19 mouse cellular contexts compared by ENCODE assay signal in the genomic region with DNA sequence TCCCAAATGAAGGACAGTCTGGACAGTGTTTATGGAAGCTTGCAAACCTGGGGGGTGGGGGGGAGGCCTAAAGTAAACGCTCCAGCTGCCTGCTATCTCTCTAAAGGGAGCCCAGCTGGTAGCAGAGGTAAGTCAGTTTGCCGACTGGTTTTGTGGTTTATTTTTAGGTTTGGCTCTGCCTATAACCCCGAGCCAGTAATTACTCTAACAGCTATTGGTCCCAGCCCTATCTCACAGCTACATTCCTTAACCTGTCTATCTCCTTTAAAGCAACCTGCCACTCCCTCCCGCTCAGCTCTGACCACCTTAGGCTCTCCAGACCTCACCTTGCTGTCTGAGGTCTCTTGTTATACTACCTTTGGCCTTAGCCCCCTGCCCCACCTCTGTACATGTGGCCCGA. TPM values are rescaled to one million over a fixed set of nuclear protein-coding genes. Genes with fewer than 3 reads are reported as not detected.
DNase-seq lines count a peak whose midpoint lies in the region; ATAC-seq lines count a peak whose summit lies in the region.
"Had no signal": no experiment of that assay in that cellular context is flagged by ENCODE, and none has a peak within 500 bp of the region (broad histone marks: within the 10 kb centered on the region; RNA-seq: fewer than 3 reads in every experiment).

No protein-coding gene starts in this region.

- H3K9ac ChIP-seq in heart, embryonic 14.5 days (ENCODE audit: low read length): 0 out of 2 replicates have a peak overlapping the region, but pooled peaks have one; percentile 6
- H3K9ac ChIP-seq in liver, embryonic 11.5 days (ENCODE audit: low read depth, low read length): no peak overlapping the region
- no peak overlapping the region for H3K9ac ChIP-seq in liver, embryonic 15.5 days
- H3K9ac ChIP-seq: embryonic facial prominence, embryonic 15.5 days; forebrain, embryonic 15.5 days; hindbrain, embryonic 14.5 days; intestine, embryonic 15.5 days had no signal

- peaks cover 100% of the 10 kb centered on the region for H3K36me3 ChIP-seq in heart, embryonic 14.5 days (ENCODE audit: control insufficient read depth, insufficient read depth, low read length)
- peaks cover 66% of the 10 kb centered on the region for H3K36me3 ChIP-seq in liver, embryonic 11.5 days (ENCODE audit: control insufficient read depth, insufficient read depth, low read length)
- peaks cover 94% of the 10 kb centered on the region for H3K36me3 ChIP-seq in liver, embryonic 15.5 days (replicated peaks)

- peak overlapping the region; percentile 12 to 54; a peak in 3 of 4 replicates for H3K27ac ChIP-seq in heart, embryonic 14.5 days (replicated peaks in 1 of 2; ENCODE audit: control insufficient read depth in 1 of 2, insufficient read depth in 1 of 2, low read depth in 2 of 2, low read length in 2 of 2)
- no peak overlapping the region for H3K27ac ChIP-seq in liver, embryonic 11.5 days (ENCODE audit: low read depth, low read length)
- H3K27ac ChIP-seq in liver, embryonic 15.5 days (replicated peaks): no peak overlapping the region
- H3K27ac ChIP-seq: embryonic facial prominence, embryonic 15.5 days; forebrain, embryonic 10.5 days; forebrain, embryonic 15.5 days; heart, adult 2 months; hindbrain, embryonic 14.5 days; intestine, embryonic 15.5 days had no signal

- peaks cover 4 to 18% of the 10 kb centered on the region in 2 experiments for H3K4me1 ChIP-seq in heart, embryonic 14.5 days (ENCODE audit: control insufficient read depth in 2 of 2, insufficient read depth in 2 of 2, low read length in 2 of 2)
- no peaks in the 10 kb centered on the region for H3K4me1 ChIP-seq in liver, embryonic 11.5 days (replicated peaks; ENCODE audit: control insufficient read depth, insufficient read depth, low read length)
- H3K4me1 ChIP-seq in liver, embryonic 15.5 days (replicated peaks): peaks cover 6% of the 10 kb centered on the region; the same call in 1 of the 2 replicates
- H3K4me1 ChIP-seq: embryonic facial prominence, embryonic 15.5 days; forebrain, embryonic 10.5 days; forebrain, embryonic 15.5 days; intestine, embryonic 15.5 days had no signal

- no peaks in the 10 kb centered on the region for H3K9me3 ChIP-seq in heart, embryonic 14.5 days (ENCODE audit: control insufficient read depth, low read length)
- H3K9me3 ChIP-seq in liver, embryonic 11.5 days (ENCODE audit: control insufficient read depth, low read length): no peaks in the 10 kb centered on the region
- no peaks in the 10 kb centered on the region for H3K9me3 ChIP-seq in liver, embryonic 15.5 days (replicated peaks)
- H3K9me3 ChIP-seq: embryonic facial prominence, embryonic 15.5 days; forebrain, embryonic 10.5 days; forebrain, embryonic 15.5 days; intestine, embryonic 15.5 days had no signal

- H3K27me3 ChIP-seq in heart, embryonic 14.5 days (ENCODE audit: control insufficient read depth, insufficient read depth, low read length): no peaks in the 10 kb centered on the region
- no peaks in the 10 kb centered on the region for H3K27me3 ChIP-seq in liver, embryonic 11.5 days (replicated peaks; ENCODE audit: control insufficient read depth, insufficient read depth, low read length)
- no peaks in the 10 kb centered on the region for H3K27me3 ChIP-seq in liver, embryonic 15.5 days
- H3K27me3 ChIP-seq: embryonic facial prominence, embryonic 15.5 days; forebrain, embryonic 15.5 days; intestine, embryonic 15.5 days had no signal

- ATAC-seq in heart, embryonic 14.5 days (ENCODE audit: insufficient number of reproducible peaks, insufficient read depth, low FRiP score, low read depth): peak; percentile 28; the same call in 1 of the 2 replicates
- peak; percentile 40; the same call in 1 of the 2 replicates for ATAC-seq in liver, embryonic 11.5 days (replicated peaks; ENCODE audit: low FRiP score)
- ATAC-seq in liver, embryonic 15.5 days (ENCODE audit: insufficient read depth): peak; percentile 33; the same call in 1 of the 2 replicates
- ATAC-seq: forebrain, embryonic 15.5 days; intestine, embryonic 15.5 days had no signal

- no peak for DNase-seq in heart, adult 8-10 months (ENCODE audit: low spot score)
- no peak for DNase-seq in liver, embryonic 11.5 days (ENCODE audit: low spot score)
- no peak for DNase-seq in liver
- DNase-seq in cerebellum, postnatal 25 days: no peak
- DNase-seq in embryo, embryonic 9.5 days (ENCODE audit: extremely low spot score): no peak
- DNase-seq: adrenal gland, adult 2 months; adrenal gland, postnatal 25 days; cerebellum, adult 18-20 months; gastrocnemius, postnatal 36 days; heart, adult 2 months; kidney, adult 18-20 months had no signal

- no peak overlapping the region for H3K4me2 ChIP-seq in heart, embryonic 14.5 days (ENCODE audit: low read length)
- no peak overlapping the region for H3K4me2 ChIP-seq in liver, embryonic 11.5 days
- no peak overlapping the region for H3K4me2 ChIP-seq in liver, embryonic 15.5 days
- H3K4me2 ChIP-seq: embryonic facial prominence, embryonic 15.5 days; forebrain, embryonic 15.5 days; hindbrain, embryonic 14.5 days; intestine, embryonic 15.5 days had no signal

- H3K4me3 ChIP-seq in heart, embryonic 14.5 days (ENCODE audit: control insufficient read depth in 1 of 2, insufficient read depth in 1 of 2, low read depth in 1 of 2, low read length in 2 of 2): no peak overlapping the region
- H3K4me3 ChIP-seq in liver, embryonic 11.5 days (ENCODE audit: low read depth, low read length): no peak overlapping the region
- no peak overlapping the region for H3K4me3 ChIP-seq in liver, embryonic 15.5 days (replicated peaks)
- H3K4me3 ChIP-seq: embryonic facial prominence, embryonic 15.5 days; erythroblast, embryonic 14.5 days; forebrain, embryonic 10.5 days; forebrain, embryonic 15.5 days; heart, adult 2 months; intestine, embryonic 15.5 days had no signal

- 29% methylated on average over 5 of the region's 5 CpGs for WGBS in heart, embryonic 14.5 days
- 61% methylated on average over 5 of the region's 5 CpGs for WGBS in liver, embryonic 11.5 days
- 37% methylated on average over 5 of the region's 5 CpGs for WGBS in liver, embryonic 15.5 days (ENCODE audit: insufficient replicate concordance)

RNA-seq across cellular contexts. Expression of gene Flii, which starts 7.8 kb away (rescaled TPM):
- 74.7 and 80.1 TPM in 2 replicates for polyA plus RNA-seq in heart, embryonic 14.5 days (2014; fragmentation: Nextera tagmentation; extraction: Ambion mirVana)
- total RNA-seq in heart, adult 8-10 months (2022): 100 to 1,000 TPM; 124 to 147 (median 134) TPM
- polyA plus RNA-seq in liver, embryonic 11.5 days (2014; fragmentation: Nextera tagmentation; extraction: Ambion mirVana): 61.3 and 69.2 TPM in 2 replicates
- polyA plus RNA-seq in liver, embryonic 15.5 days (2015; fragmentation: Nextera tagmentation; extraction: Ambion mirVana): 27.8 and 29.1 TPM in 2 replicates

RNA-seq across cellular contexts. Expression of gene Mief2, which starts 8.9 kb away (rescaled TPM):
- polyA plus RNA-seq in heart, embryonic 14.5 days (2014; fragmentation: Nextera tagmentation; extraction: Ambion mirVana): 17.0 and 19.0 TPM in 2 replicates
- total RNA-seq in heart, adult 8-10 months (2022): 10 to 100 TPM; 37.3 to 51.5 (median 39.8) TPM
- polyA plus RNA-seq in liver, embryonic 11.5 days (2014; fragmentation: Nextera tagmentation; extraction: Ambion mirVana): 8.0 and 8.9 TPM in 2 replicates
- 2.5 and 2.8 TPM in 2 replicates for polyA plus RNA-seq in liver, embryonic 15.5 days (2015; fragmentation: Nextera tagmentation; extraction: Ambion mirVana)

RNA-seq across cellular contexts. Expression of gene Llgl1, which starts 19.7 kb away (rescaled TPM):
- 32.5 and 34.0 TPM in 2 replicates for polyA plus RNA-seq in heart, embryonic 14.5 days (2014; fragmentation: Nextera tagmentation; extraction: Ambion mirVana)
- 10 to 100 TPM; 11.0 to 14.5 (median 11.9) TPM for total RNA-seq in heart, adult 8-10 months (2022)
- 35.6 and 35.9 TPM in 2 replicates for polyA plus RNA-seq in liver, embryonic 11.5 days (2014; fragmentation: Nextera tagmentation; extraction: Ambion mirVana)
- 13.0 and 14.5 TPM in 2 replicates for polyA plus RNA-seq in liver, embryonic 15.5 days (2015; fragmentation: Nextera tagmentation; extraction: Ambion mirVana)

RNA-seq across cellular contexts. Expression of gene Top3a, which starts 57.9 kb away (rescaled TPM):
- polyA plus RNA-seq in heart, embryonic 14.5 days (2014; fragmentation: Nextera tagmentation; extraction: Ambion mirVana): 8.3 and 8.5 TPM in 2 replicates
- total RNA-seq in heart, adult 8-10 months (2022): 1 to 10 TPM; 3.9 to 6.1 (median 4.8) TPM
- 16.2 and 19.1 TPM in 2 replicates for polyA plus RNA-seq in liver, embryonic 11.5 days (2014; fragmentation: Nextera tagmentation; extraction: Ambion mirVana)
- 5.9 TPM in 2 replicates for polyA plus RNA-seq in liver, embryonic 15.5 days (2015; fragmentation: Nextera tagmentation; extraction: Ambion mirVana)

RNA-seq across cellular contexts. Expression of gene Smcr8, which starts 58.1 kb away (rescaled TPM):
- polyA plus RNA-seq in heart, embryonic 14.5 days (2014; fragmentation: Nextera tagmentation; extraction: Ambion mirVana): 4.6 and 4.9 TPM in 2 replicates
- total RNA-seq in heart, adult 8-10 months (2022): 10 to 100 TPM; 14.0 to 18.0 (median 15.8) TPM
- 7.7 and 7.8 TPM in 2 replicates for polyA plus RNA-seq in liver, embryonic 11.5 days (2014; fragmentation: Nextera tagmentation; extraction: Ambion mirVana)
- polyA plus RNA-seq in liver, embryonic 15.5 days (2015; fragmentation: Nextera tagmentation; extraction: Ambion mirVana): 2.6 and 3.2 TPM in 2 replicates

Comparison
In these comparisons a context has a peak if more than half of its experiments do, and no peak if none do; other contexts are left out.
1. H3K27ac ChIP-seq: peak in heart, embryonic 14.5 days (2 of 2); none in liver, embryonic 11.5 days (single experiment) and liver, embryonic 15.5 days (single experiment).
2. Peak in every context shown above with its lines, with median percentiles within 50 percentile points of each other: ATAC-seq.